Mouse (Mus musculus) embryonic fibroblast, embryonic 13.5 days (primary cell): ENCODE measurements around the gene Ice2.

ENCODE experiments used
- CTCF ChIP-seq: IDR thresholded peaks from 2 replicates; pipeline ENCODE4 v1.5.1; 2011; ENCODE audit warnings: mild to moderate bottlenecking, control low read depth, low read length, moderate library complexity, borderline replicate concordance; ENCODE audit not compliant: insufficient read depth
- POLR2A ChIP-seq: IDR thresholded peaks from 2 replicates; pipeline ENCODE4 v1.6.1; 2011; ENCODE audit warnings: low read depth, mild to moderate bottlenecking, control low read depth, low read length, moderate library complexity

GRCm38 (mm10) chr9:69387296-69387695 is 10.4 kb upstream of the Ice2 start:
- TF ChIP-seq POLR2A (no peak), CTCF (no peak)
